Mouse (Mus musculus) neural tube, embryonic 13.5 days (tissue): ENCODE data around the gene Ccdc189. TPM values are rescaled to one million over a fixed set of nuclear protein-coding genes. Genes with fewer than 3 reads are reported as not detected.
"Not testable (repeated sequence)": the region's sequence is repeated elsewhere in the genome, so short reads cannot be mapped to it uniquely, and the experiment has no call there.

Source experiments
- ATAC-seq: fragments of 200-750 bp; cut with Nextera tagmentation; 2 replicates; pipeline ENCODE4 v1.8.0; 2017; ENCODE audit warnings: low read depth, mild to moderate bottlenecking, moderate TSS enrichment, moderate library complexity
- H3K27ac ChIP-seq: fragments of 300-500 bp; sonication (generic); replicated peaks from 2 replicates; pipeline ENCODE4 v1.5.1; 2015; ENCODE audit warnings: moderate library complexity, mild to moderate bottlenecking, inconsistent platforms
- H3K27me3 ChIP-seq: fragments of 300-500 bp; sonication (generic); 2 replicates; pipeline ENCODE4 v1.6.1; 2015; ENCODE audit warnings: mild to moderate bottlenecking, inconsistent platforms
- H3K36me3 ChIP-seq: fragments of 300-500 bp; sonication (generic); 2 replicates; pipeline ENCODE4 v1.6.1; 2015; ENCODE audit warnings: mild to moderate bottlenecking, inconsistent platforms
- H3K4me1 ChIP-seq: fragments of 300-500 bp; sonication (generic); replicated peaks from 2 replicates; pipeline ENCODE4 v1.6.1; 2015; ENCODE audit warnings: inconsistent platforms
- H3K4me2 ChIP-seq: fragments of 300-500 bp; sonication (generic); 2 replicates; pipeline ENCODE4 v1.6.1; 2015; ENCODE audit warnings: inconsistent platforms, mild to moderate bottlenecking, moderate library complexity
- H3K4me3 ChIP-seq: fragments of 300-500 bp; sonication (generic); 2 replicates; pipeline ENCODE4 v1.5.1; 2015; ENCODE audit warnings: mild to moderate bottlenecking, inconsistent platforms
- H3K9ac ChIP-seq: fragments of 300-500 bp; sonication (generic); 2 replicates; pipeline ENCODE4 v1.6.1; 2015; ENCODE audit warnings: moderate library complexity, mild to moderate bottlenecking, inconsistent platforms
- H3K9me3 ChIP-seq: fragments of 300-500 bp; sonication (generic); 2 replicates; pipeline ENCODE4 v1.6.1; 2016; ENCODE audit warnings: inconsistent platforms
- WGBS: fragments of 180-500 bp; shearing (Covaris S2); methylation state at CpG from one replicate; pipeline ENCODE4 v1.1.7; 2015; 5-methylcytosine and 5-hydroxymethylcytosine counted together
- polyA plus RNA-seq: library from polyadenylated mRNA; unstranded; fragments of >200 nt; fragmentation: Nextera tagmentation; extraction: Ambion mirVana; gene quantifications from 2 replicates; pipeline ENCODE4 v1.2.1, GENCODE M21; 2015

Ccdc189 gene
- polyA plus RNA-seq: 9.2 and 11.2 TPM in 2 replicates

GRCm38 (mm10) chr7:127588011-127588871 lies at the start of gene Ccdc189, which contains the start of gene Rnf40:
Ccdc189 (minus strand) TSS chr7:127588595.
Rnf40 (plus strand) TSS chr7:127588767.
- Histone ChIP-seq H3K4me3 (peak within 1 kb of the TSS; percentile 92), H3K9me3 (no peaks in the 10 kb centered on the region), H3K27me3 (no peaks in the 10 kb centered on the region), H3K27ac (peak within 1 kb of the TSS; percentile 84), H3K4me1 (peaks cover 24% of the 10 kb centered on the region), H3K9ac (peak within 1 kb of the TSS; percentile 87), H3K4me2 (peak within 1 kb of the TSS; percentile 80), H3K36me3 (peaks cover 57% of the 10 kb centered on the region)
- peak; percentile 98 for ATAC-seq
- WGBS: under 1% methylated on average over 50 of the region's 50 CpGs

GRCm38 (mm10) chr7:127636963-127637362 lies 48.6 kb upstream of the Ccdc189 start:
- H3K9ac ChIP-seq: peak overlapping the region; percentile 71
- H3K4me3 ChIP-seq: peak overlapping the region; percentile 51
- no peaks in the 10 kb centered on the region for H3K27me3 ChIP-seq
- peaks cover 6% of the 10 kb centered on the region for H3K4me1 ChIP-seq
- no peaks in the 10 kb centered on the region for H3K36me3 ChIP-seq
- H3K27ac ChIP-seq: no peak overlapping the region
- peak; percentile 85; the same call in 1 of the 2 replicates for ATAC-seq
- peak overlapping the region; percentile 68 for H3K4me2 ChIP-seq
- H3K9me3 ChIP-seq: no peaks in the 10 kb centered on the region
- WGBS: under 1% methylated on average over 27 of the region's 27 CpGs

- Histone ChIP-seq H3K9me3 (no peaks in the 10 kb centered on the region), H3K27me3 (no peaks in the 10 kb centered on the region), H3K4me3 (no peak overlapping the region), H3K4me1 (no peaks in the 10 kb centered on the region; the same call in 1 of the 2 replicates), H3K9ac (no peak overlapping the region), H3K4me2 (no peak overlapping the region), H3K27ac (no peak overlapping the region), H3K36me3 (no peaks in the 10 kb centered on the region)
- ATAC-seq: no peak
- WGBS: 62% methylated on average over 4 of the region's 4 CpGs
These were observed 43.0 kb upstream of the Ccdc189 start for GRCm38 (mm10) chr7:127631416-127631815.

GRCm38 (mm10) chr7:127628646-127629045 lies 40.3 kb upstream of the Ccdc189 start:
- H3K4me2 ChIP-seq: no peak overlapping the region
- ATAC-seq: no peak
- WGBS: 89% methylated on average over 5 of the region's 5 CpGs

GRCm38 (mm10) chr7:127626471-127626870 lies 38.1 kb upstream of the Ccdc189 start:
- no peak for ATAC-seq
- Histone ChIP-seq H3K27me3 (no peaks in the 10 kb centered on the region), H3K9me3 (no peaks in the 10 kb centered on the region), H3K4me2 (no peak overlapping the region), H3K4me1 (no peaks in the 10 kb centered on the region), H3K9ac (no peak overlapping the region), H3K27ac (no peak overlapping the region), H3K4me3 (no peak overlapping the region), H3K36me3 (no peaks in the 10 kb centered on the region)
- 85% methylated on average over 4 of the region's 4 CpGs for WGBS

More at GRCm38 (mm10) chr7:127628646-127629045, 40.3 kb upstream of the Ccdc189 start:
- no peaks in the 10 kb centered on the region for H3K9me3 ChIP-seq
- no peak overlapping the region for H3K4me3 ChIP-seq
- no peak overlapping the region for H3K27ac ChIP-seq
- no peaks in the 10 kb centered on the region for H3K36me3 ChIP-seq
- no peak overlapping the region for H3K9ac ChIP-seq
- no peaks in the 10 kb centered on the region for H3K4me1 ChIP-seq
- no peaks in the 10 kb centered on the region for H3K27me3 ChIP-seq

- no peak for ATAC-seq
- H3K27ac ChIP-seq: no peak overlapping the region
- WGBS: 96% methylated on average over 7 of the region's 7 CpGs
These were observed 37.6 kb upstream of the Ccdc189 start for GRCm38 (mm10) chr7:127626039-127626438.

GRCm38 (mm10) chr7:127618402-127618801 lies 30.0 kb upstream of the Ccdc189 start:
- peaks cover 34% of the 10 kb centered on the region for H3K4me1 ChIP-seq
- not testable (repeated sequence) for H3K27me3 ChIP-seq, H3K27ac ChIP-seq, H3K4me3 ChIP-seq, ATAC-seq, H3K4me2 ChIP-seq, H3K9me3 ChIP-seq, H3K9ac ChIP-seq, H3K36me3 ChIP-seq
- WGBS: 87% methylated on average over 7 of the region's 8 CpGs

More at GRCm38 (mm10) chr7:127626039-127626438, 37.6 kb upstream of the Ccdc189 start:
- no peaks in the 10 kb centered on the region for H3K9me3 ChIP-seq
- H3K27me3 ChIP-seq: no peaks in the 10 kb centered on the region
- no peak overlapping the region for H3K4me2 ChIP-seq
- no peak overlapping the region for H3K9ac ChIP-seq
- H3K36me3 ChIP-seq: no peaks in the 10 kb centered on the region
- H3K4me1 ChIP-seq: no peaks in the 10 kb centered on the region
- no peak overlapping the region for H3K4me3 ChIP-seq

GRCm38 (mm10) chr7:127617962-127618361 lies 29.6 kb upstream of the Ccdc189 start:
- 0 out of 2 replicates have a peak overlapping the region, but pooled peaks have one; percentile 3 for H3K27ac ChIP-seq
- ATAC-seq: no peak
- no peaks in the 10 kb centered on the region for H3K27me3 ChIP-seq
- no peak overlapping the region for H3K4me3 ChIP-seq
- H3K36me3 ChIP-seq: no peaks in the 10 kb centered on the region
- 36% methylated on average over 2 of the region's 2 CpGs for WGBS
- peaks cover 37% of the 10 kb centered on the region for H3K4me1 ChIP-seq
- no peak overlapping the region for H3K4me2 ChIP-seq
- H3K9me3 ChIP-seq: no peaks in the 10 kb centered on the region
- no peak overlapping the region for H3K9ac ChIP-seq

- H3K9ac ChIP-seq: no peak overlapping the region
- H3K27ac ChIP-seq: no peak overlapping the region
- no peaks in the 10 kb centered on the region for H3K9me3 ChIP-seq
- no peaks in the 10 kb centered on the region for H3K27me3 ChIP-seq
- H3K36me3 ChIP-seq: peaks cover 7% of the 10 kb centered on the region
- peak overlapping the region; percentile 92 for H3K4me2 ChIP-seq
- 88% methylated on average over 1 of the region's 1 CpGs for WGBS
- ATAC-seq: no peak
- no peak overlapping the region for H3K4me3 ChIP-seq
- peaks cover 37% of the 10 kb centered on the region for H3K4me1 ChIP-seq
These were observed 28.5 kb upstream of the Ccdc189 start for GRCm38 (mm10) chr7:127616881-127617280.

GRCm38 (mm10) chr7:127616336-127616735 lies 27.9 kb upstream of the Ccdc189 start:
- Histone ChIP-seq H3K9me3 (no peaks in the 10 kb centered on the region), H3K4me1 (peaks cover 37% of the 10 kb centered on the region), H3K4me2 (peak overlapping the region; percentile 92), H3K27me3 (no peaks in the 10 kb centered on the region), H3K36me3 (peaks cover 13% of the 10 kb centered on the region), H3K27ac (0 out of 2 replicates have a peak overlapping the region, but pooled peaks have one; percentile 24), H3K4me3 (peak overlapping the region; percentile 99), H3K9ac (peak overlapping the region; percentile 97)
- 60% methylated on average over 1 of the region's 1 CpGs for WGBS
- no peak for ATAC-seq

- no peaks in the 10 kb centered on the region for H3K27me3 ChIP-seq
- WGBS: under 1% methylated on average over 36 of the region's 50 CpGs
- peak within 1 kb of the TSS; percentile 97 for H3K9ac ChIP-seq
- H3K4me2 ChIP-seq: peak within 1 kb of the TSS; percentile 92
- peak; percentile 91 for ATAC-seq
- peaks cover 24% of the 10 kb centered on the region for H3K36me3 ChIP-seq
- H3K9me3 ChIP-seq: no peaks in the 10 kb centered on the region
- H3K4me1 ChIP-seq: peaks cover 37% of the 10 kb centered on the region
- H3K4me3 ChIP-seq: peak within 1 kb of the TSS; percentile 99
- peak within 1 kb of the TSS; percentile 88 for H3K27ac ChIP-seq
These were observed 26.8 kb upstream of the Ccdc189 start, which contains the start of gene Zfp629 for GRCm38 (mm10) chr7:127614891-127615843. Zfp629 (minus strand) TSS chr7:127615797.
